Mouse (Mus musculus) neural tube, embryonic 12.5 days (tissue): ENCODE results near the gene Psmc2. TPM values are rescaled to one million over a fixed set of nuclear protein-coding genes. Genes with fewer than 3 reads are reported as not detected.

Experiments used
- ATAC-seq: fragments of 200-750 bp; cut with Nextera tagmentation; 2 replicates; pipeline ENCODE4 v1.8.0; 2017; ENCODE audit warnings: low read depth, mild to moderate bottlenecking, moderate TSS enrichment, moderate library complexity; ENCODE audit not compliant: low FRiP score
- H3K27ac ChIP-seq: fragments of 300-500 bp; sonication (generic); 2 replicates; pipeline ENCODE4 v1.5.1; 2016
- H3K27me3 ChIP-seq: fragments of 300-500 bp; sonication (generic); replicated peaks from 2 replicates; pipeline ENCODE4 v1.6.1; 2016; ENCODE audit warnings: mild to moderate bottlenecking
- H3K36me3 ChIP-seq: fragments of 300-500 bp; sonication (generic); 2 replicates; pipeline ENCODE4 v1.6.1; 2016; ENCODE audit warnings: mild to moderate bottlenecking
- H3K4me1 ChIP-seq: fragments of 300-500 bp; sonication (generic); 2 replicates; pipeline ENCODE4 v1.6.1; 2016
- H3K4me2 ChIP-seq: fragments of 300-500 bp; sonication (generic); replicated peaks from 2 replicates; pipeline ENCODE4 v1.6.1; 2016; ENCODE audit warnings: mild to moderate bottlenecking
- H3K4me3 ChIP-seq: fragments of 300-500 bp; sonication (generic); 2 replicates; pipeline ENCODE4 v1.5.1; 2016
- H3K9ac ChIP-seq: fragments of 300-500 bp; sonication (generic); 2 replicates; pipeline ENCODE4 v1.6.1; 2016; ENCODE audit warnings: mild to moderate bottlenecking
- H3K9me3 ChIP-seq: fragments of 300-500 bp; sonication (generic); 2 replicates; pipeline ENCODE4 v1.6.1; 2016; ENCODE audit warnings: mild to moderate bottlenecking
- WGBS: fragments of 180-500 bp; shearing (Covaris S2); methylation state at CpG from one replicate; pipeline ENCODE4 v1.1.7; 2016; 5-methylcytosine and 5-hydroxymethylcytosine counted together
- polyA plus RNA-seq: library from polyadenylated mRNA; unstranded; fragments of >200 nt; fragmentation: Nextera tagmentation; extraction: Ambion mirVana; gene quantifications from 2 replicates; pipeline ENCODE4 v1.2.1, GENCODE M21; 2016

Psmc2 gene
- polyA plus RNA-seq, 1 experiment from 2014 or later, result 220 TPM

DNA sequence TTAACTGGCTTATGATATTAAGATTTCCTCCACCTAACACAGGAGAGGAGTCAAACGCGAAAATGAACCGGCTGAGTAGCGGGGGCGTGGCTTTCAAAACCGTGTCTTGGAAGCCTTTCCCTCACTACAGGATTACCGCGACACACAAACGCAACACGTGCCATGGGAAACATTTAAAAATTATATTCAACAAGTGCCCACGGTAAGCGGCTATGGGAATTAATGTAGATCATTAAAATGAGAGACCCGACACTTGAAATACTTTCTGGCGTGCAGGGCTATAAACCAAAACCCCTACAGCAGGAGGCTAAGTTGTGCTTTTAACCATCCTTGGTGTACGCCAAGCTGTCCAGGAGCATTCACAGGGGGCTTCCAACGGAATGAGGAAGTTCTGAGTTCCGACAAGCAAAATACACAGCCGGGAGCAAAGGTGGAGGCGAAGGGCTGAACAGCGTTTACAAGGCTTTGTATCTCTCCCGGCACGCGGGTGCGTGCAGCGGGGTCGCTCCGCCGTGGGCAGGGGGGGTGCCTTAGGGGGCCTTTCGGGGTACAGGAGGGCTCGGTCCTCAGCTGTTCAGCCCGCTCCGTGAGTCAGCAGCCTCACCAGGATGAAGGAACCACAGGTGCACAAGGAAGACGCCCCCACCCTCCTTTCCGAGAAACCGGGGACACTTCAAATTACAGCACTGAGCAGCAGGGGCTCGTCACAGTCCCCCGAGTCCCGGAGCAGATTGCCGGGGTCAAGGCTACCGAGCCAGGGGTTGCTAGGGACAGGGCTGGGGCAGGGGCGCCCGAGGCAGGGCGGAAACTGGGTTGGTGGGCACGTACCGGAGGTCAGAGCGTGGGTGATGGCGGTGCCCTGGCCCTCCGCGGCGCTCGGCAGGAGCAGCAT, 676 bp upstream of the Psmc2 start:
- H3K9ac ChIP-seq, result peak overlapping the region; percentile 81
- peak overlapping the region; percentile 26; the same call in 1 of the 2 replicates for H3K27ac ChIP-seq
- no peaks in the 10 kb centered on the region for H3K27me3 ChIP-seq
- WGBS, result under 1% methylated on average over 51 of the region's 51 CpGs
- H3K4me1 ChIP-seq, result peaks cover 16% of the 10 kb centered on the region
- ATAC-seq, result peak; percentile 79
- peak overlapping the region; percentile 95 for H3K4me3 ChIP-seq
- peaks cover 34% of the 10 kb centered on the region for H3K36me3 ChIP-seq
- H3K4me2 ChIP-seq, result peak overlapping the region; percentile 97
- H3K9me3 ChIP-seq, result no peaks in the 10 kb centered on the region

DNA sequence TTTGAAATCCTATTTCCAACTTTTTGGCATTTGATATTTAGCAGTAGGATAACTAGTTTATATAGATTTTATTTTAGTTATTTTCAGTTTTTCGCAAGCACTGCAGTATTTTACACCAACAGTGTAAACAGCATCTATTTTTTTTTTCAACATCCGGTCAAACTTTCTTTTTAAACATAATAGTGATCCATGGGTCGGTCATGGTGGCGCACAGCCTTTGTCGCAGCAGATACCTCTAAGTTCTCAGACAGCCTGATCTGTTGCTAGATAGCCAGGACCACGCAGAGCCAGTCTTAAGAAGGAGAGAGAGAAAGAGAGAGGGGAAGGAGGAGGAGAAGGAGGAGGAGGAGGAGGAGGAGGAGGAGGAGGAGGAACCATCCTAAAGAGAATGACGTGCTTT, 693 bp downstream of the Psmc2 start:
- H3K9me3 ChIP-seq, result no peaks in the 10 kb centered on the region
- H3K4me1 ChIP-seq, result peaks cover 18% of the 10 kb centered on the region
- H3K27me3 ChIP-seq, result no peaks in the 10 kb centered on the region
- no peak overlapping the region for H3K4me3 ChIP-seq
- H3K4me2 ChIP-seq, result peak overlapping the region; percentile 76
- ATAC-seq, result no peak
- H3K27ac ChIP-seq, result no peak overlapping the region
- 78% methylated on average over 7 of the region's 7 CpGs for WGBS
- H3K36me3 ChIP-seq, result peaks cover 21% of the 10 kb centered on the region
- H3K9ac ChIP-seq, result no peak overlapping the region

DNA sequence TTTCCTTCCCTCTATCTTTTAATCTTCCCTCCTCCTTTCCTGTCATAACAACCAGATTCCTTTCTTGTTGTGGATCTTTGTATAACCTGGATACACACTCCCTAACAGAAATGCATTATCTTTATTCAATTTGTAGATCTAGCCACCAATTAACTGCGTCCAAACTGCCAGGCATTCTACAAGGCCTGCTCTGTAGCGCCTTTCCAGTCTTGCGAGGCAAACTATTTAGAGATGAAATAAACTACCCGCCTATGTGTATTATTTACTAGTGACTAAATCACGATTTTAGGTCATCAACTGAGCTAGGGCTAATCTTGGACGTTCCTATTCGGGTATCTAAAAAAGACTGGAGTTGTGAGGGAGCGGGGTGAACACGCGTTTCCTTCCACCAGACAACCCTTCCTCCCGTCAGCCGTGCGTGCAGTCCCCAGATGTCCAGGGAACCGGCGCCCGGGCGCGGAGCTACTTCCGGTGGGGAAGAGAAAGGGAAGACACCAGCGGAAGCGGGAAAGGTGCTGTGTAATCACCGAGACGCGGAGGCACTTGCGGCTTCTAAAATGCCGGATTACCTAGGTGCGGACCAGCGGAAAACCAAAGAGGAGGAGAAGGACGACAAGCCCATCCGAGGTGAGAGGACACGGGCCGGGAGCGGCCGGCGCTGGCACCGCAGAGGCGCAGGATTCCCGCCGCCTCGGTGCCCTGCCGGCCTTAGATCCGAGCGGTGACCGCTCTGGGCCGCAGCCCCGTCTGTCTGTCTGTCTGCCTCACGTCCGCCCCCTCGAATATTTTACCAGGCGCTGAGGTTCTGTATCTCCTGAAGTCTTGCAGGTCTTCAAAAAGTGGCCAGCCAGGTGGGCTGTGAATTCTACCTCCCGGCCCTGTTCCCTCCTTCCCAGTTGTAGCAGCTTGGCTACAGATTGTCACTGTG, 1.4 kb downstream of the Psmc2 start:
- peak; percentile 79 for ATAC-seq
- Histone ChIP-seq H3K36me3 (peaks cover 13% of the 10 kb centered on the region), H3K4me1 (peaks cover 18% of the 10 kb centered on the region), H3K9ac (peak overlapping the region; percentile 88), H3K27ac (peak overlapping the region; percentile 57), H3K9me3 (no peaks in the 10 kb centered on the region), H3K4me3 (peak overlapping the region; percentile 89), H3K4me2 (peak overlapping the region; percentile 76), H3K27me3 (no peaks in the 10 kb centered on the region)
- WGBS, result 3% methylated on average over 51 of the region's 51 CpGs

DNA sequence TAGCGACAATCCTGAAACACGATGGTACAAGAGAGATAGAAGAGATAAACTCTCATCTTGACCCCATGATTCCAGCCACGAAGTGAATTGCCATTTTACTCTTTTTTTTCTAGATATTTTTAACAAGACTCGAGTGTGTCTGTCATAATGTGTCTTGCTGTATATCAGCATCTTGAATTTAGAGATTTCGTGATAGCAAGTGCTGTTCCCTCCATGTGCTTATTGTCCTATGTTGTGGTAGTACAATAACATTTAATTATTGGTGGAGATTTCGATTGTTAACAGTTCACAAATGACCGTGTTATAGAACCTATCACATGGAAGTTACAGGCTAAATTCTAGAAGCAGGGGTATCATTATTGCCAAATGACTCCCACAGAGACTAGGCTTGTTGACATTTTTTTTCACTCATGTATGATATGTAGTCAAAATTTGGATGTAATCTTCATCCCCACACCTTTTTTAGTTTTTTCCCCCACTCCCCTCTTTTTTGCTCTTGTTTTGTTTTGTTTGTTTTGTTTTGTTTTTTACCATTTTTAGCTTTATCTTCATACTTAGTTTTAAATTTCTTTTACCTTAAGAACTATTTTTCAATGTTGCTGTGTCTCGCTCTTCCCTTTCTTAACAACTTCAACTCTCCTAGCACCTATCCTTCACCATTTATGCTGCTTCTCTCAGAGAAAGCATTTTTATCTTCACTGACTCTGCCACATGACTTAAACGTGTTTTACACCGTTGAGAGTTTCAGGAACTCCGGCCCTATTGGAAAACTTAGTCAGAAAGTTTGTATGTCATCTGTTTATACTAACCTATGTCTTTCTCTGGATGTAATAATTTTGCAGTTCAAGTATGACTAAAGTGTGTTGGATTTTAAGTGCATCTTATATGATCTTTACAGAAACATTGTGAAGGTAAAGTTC, 2.4 kb downstream of the Psmc2 start:
- WGBS, result 40% methylated on average over 11 of the region's 11 CpGs
- Histone ChIP-seq H3K4me3 (peak overlapping the region; percentile 89), H3K4me1 (peaks cover 18% of the 10 kb centered on the region), H3K9me3 (no peaks in the 10 kb centered on the region), H3K27ac (no peak overlapping the region), H3K27me3 (no peaks in the 10 kb centered on the region), H3K9ac (peak overlapping the region; percentile 88), H3K4me2 (peak overlapping the region; percentile 76), H3K36me3 (peaks cover 11% of the 10 kb centered on the region)
- no peak for ATAC-seq

DNA sequence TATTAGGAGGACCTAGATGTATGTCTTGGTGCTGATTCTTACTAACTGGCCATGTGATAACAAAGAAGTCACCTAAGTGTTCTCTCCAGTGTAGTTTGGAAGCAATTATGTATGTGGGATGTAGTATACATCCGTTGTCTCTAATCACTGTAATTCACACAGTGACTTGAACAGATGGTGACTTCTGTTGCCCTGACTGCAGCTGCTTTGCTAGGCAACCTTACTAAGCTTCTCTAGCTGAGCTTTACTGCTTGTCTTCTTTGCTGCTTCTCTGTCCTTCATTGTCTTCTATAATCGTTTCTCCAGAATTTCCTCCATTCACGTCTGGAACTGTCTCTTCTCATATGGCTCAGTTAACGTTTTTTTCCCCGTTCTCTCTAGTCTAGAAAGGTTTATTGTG, 4.0 kb downstream of the Psmc2 start:
- Histone ChIP-seq H3K4me3 (no peak overlapping the region), H3K27ac (no peak overlapping the region), H3K9me3 (no peaks in the 10 kb centered on the region), H3K27me3 (no peaks in the 10 kb centered on the region), H3K4me2 (peak overlapping the region; percentile 24; the same call in 1 of the 2 replicates), H3K9ac (no peak overlapping the region), H3K4me1 (peaks cover 18% of the 10 kb centered on the region), H3K36me3 (peaks cover 7% of the 10 kb centered on the region)
- ATAC-seq, result no peak
- WGBS, result 66% methylated on average over 5 of the region's 5 CpGs

DNA sequence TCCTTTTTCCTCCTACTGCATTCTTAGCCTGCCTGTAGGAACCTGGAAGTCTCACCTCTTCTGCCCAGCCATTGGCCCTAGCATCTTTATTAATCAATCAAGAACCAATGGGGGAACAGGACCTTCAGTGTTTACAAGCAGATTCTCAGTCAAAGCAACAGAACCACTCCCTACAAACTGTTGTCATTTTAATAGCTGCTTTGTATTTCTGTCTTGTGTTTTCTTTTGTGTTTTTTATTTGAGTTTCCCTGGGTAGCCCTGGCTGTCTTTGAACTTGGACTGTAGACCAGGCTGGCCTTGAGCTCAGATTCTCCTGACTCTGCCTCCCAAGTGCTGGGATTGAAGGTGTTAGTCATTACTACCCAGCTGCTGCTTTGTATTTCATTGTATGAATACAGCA, 7.1 kb downstream of the Psmc2 start:
- Histone ChIP-seq H3K4me1 (peaks cover 18% of the 10 kb centered on the region), H3K27me3 (no peaks in the 10 kb centered on the region), H3K9ac (no peak overlapping the region), H3K27ac (no peak overlapping the region), H3K4me3 (no peak overlapping the region), H3K4me2 (no peak overlapping the region), H3K9me3 (no peaks in the 10 kb centered on the region), H3K36me3 (peaks cover 25% of the 10 kb centered on the region)
- no peak for ATAC-seq

DNA sequence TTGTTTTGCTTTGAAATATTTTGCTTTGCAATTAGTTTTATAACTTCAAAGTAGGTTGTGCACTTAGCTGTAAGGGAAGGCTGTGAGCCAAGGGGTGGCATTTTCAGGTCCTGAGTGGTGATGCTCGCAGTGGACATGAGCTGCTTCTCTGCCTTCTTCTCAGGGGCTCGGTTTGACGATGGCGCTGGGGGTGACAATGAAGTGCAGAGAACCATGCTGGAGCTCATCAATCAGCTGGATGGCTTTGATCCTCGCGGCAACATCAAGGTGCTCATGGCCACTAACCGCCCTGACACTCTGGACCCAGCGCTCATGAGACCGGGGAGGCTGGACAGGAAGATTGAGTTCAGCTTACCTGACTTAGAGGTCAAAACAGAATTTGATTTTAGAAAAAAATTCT, 17.8 kb downstream of the Psmc2 start:
- no peaks in the 10 kb centered on the region for H3K9me3 ChIP-seq
- 89% methylated on average over 9 of the region's 9 CpGs for WGBS
- H3K4me1 ChIP-seq, result no peaks in the 10 kb centered on the region
- H3K27ac ChIP-seq, result no peak overlapping the region
- no peak overlapping the region for H3K4me3 ChIP-seq
- no peak overlapping the region for H3K4me2 ChIP-seq
- no peaks in the 10 kb centered on the region for H3K27me3 ChIP-seq
- ATAC-seq, result no peak
- H3K9ac ChIP-seq, result no peak overlapping the region
- peaks cover 56% of the 10 kb centered on the region for H3K36me3 ChIP-seq

DNA sequence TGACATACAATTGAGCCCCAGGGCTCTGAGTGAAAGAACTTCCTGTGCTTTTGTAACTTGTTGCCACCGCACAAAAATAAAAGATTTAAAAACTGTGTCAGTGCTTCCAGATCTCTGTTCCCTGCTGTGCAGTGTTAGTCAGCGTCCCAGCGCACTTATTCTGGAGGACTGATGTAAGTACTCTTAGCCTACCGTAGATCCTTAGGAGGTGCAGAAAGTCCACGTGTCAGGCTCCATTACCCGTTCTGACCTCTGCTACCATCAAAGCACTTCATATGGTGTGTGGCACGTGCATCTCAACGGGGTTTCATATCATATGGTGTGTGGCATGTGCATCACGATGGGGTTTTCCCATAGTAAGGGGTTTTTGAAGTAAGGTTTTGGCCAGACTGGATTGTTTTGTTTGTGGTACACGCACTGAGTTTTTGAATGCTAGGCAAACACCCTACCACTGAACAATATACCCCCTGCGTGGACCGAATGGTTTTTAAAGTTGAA, 18.7 kb downstream of the Psmc2 start:
- H3K9me3 ChIP-seq, result no peaks in the 10 kb centered on the region
- H3K4me3 ChIP-seq, result no peak overlapping the region
- whole genome bisulfite sequencing, result 84% methylated on average over 12 of the region's 12 CpGs
- no peak overlapping the region for H3K9ac ChIP-seq
- H3K27me3 ChIP-seq, result no peaks in the 10 kb centered on the region
- ATAC-seq, result no peak
- H3K4me1 ChIP-seq, result no peaks in the 10 kb centered on the region
- H3K4me2 ChIP-seq, result no peak overlapping the region
- no peak overlapping the region for H3K27ac ChIP-seq
- H3K36me3 ChIP-seq, result peaks cover 51% of the 10 kb centered on the region

DNA sequence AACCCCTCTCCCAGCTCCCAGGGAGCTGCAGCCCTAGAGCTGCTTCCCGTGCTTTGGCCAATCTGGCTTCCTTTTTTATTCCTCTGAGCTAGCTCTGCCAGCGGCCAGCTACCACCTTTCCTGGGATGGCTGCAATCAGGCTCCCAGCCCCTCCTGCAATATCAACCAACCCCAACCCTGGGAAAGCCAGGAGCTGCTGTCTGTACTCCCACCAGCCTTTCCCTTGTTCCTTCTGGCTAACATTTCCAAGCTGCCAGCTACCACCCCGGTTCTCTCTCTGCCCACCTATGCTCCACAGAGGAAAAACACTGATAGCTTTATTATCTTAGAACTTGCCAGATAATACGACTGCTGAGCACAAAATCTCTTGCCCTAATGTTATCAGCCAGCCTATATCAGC, 19.8 kb downstream of the Psmc2 start:
- no peak overlapping the region for H3K4me3 ChIP-seq
- no peaks in the 10 kb centered on the region for H3K9me3 ChIP-seq
- H3K27me3 ChIP-seq, result no peaks in the 10 kb centered on the region
- H3K4me2 ChIP-seq, result no peak overlapping the region
- H3K4me1 ChIP-seq, result no peaks in the 10 kb centered on the region
- no peak for ATAC-seq
- peaks cover 42% of the 10 kb centered on the region for H3K36me3 ChIP-seq
- no peak overlapping the region for H3K27ac ChIP-seq
- no peak overlapping the region for H3K9ac ChIP-seq
- 83% methylated on average over 4 of the region's 4 CpGs for WGBS

DNA sequence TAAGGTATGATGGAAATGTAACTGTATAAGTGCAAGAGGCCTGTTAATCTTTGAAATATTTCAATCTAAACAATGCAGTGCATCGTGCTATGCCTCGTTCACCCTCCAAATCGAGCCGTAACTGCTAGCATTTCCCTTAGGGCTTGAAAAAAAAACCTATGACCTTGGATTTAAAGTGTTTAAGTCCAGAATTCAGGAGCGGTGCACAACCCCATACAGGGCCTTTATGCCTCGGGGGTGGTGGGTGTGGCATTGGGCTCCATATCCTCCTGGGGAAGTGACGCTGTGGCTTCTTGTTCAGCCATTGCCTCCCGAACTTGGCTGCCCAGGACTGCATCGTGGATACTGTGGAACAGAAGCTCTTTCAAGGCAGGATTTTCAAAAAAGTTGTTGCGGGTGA, 25.8 kb downstream of the Psmc2 start:
- H3K4me1 ChIP-seq, result no peaks in the 10 kb centered on the region
- no peak overlapping the region for H3K9ac ChIP-seq
- 80% methylated on average over 10 of the region's 10 CpGs for WGBS
- H3K9me3 ChIP-seq, result no peaks in the 10 kb centered on the region
- H3K36me3 ChIP-seq, result no peaks in the 10 kb centered on the region
- no peaks in the 10 kb centered on the region for H3K27me3 ChIP-seq
- H3K4me2 ChIP-seq, result no peak overlapping the region
- H3K27ac ChIP-seq, result no peak overlapping the region
- no peak for ATAC-seq
- no peak overlapping the region for H3K4me3 ChIP-seq

DNA sequence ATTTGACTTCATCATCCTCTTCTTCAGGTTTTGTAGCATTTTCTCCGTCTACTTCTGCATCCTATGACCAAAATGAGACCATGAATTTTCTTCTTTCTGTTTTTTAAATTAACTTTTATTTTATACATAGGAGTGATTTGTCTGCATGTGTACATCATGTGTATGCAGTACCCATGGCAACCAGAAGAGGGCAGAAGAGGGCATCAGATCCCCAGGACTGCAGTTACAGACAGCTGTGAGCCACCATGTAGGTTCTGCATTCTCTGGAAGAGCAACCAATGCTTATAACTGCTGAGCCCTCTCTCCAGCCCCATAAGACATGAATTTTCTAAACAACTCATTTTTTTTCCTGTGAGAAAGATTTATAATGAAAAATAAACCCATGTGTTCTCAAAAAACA, 28.9 kb downstream of the Psmc2 start:
- Histone ChIP-seq H3K4me2 (no peak overlapping the region), H3K36me3 (no peaks in the 10 kb centered on the region), H3K4me1 (no peaks in the 10 kb centered on the region), H3K9ac (no peak overlapping the region), H3K27ac (no peak overlapping the region), H3K4me3 (no peak overlapping the region), H3K27me3 (no peaks in the 10 kb centered on the region), H3K9me3 (no peaks in the 10 kb centered on the region)
- ATAC-seq, result no peak
- WGBS, result 46% methylated on average over 1 of the region's 1 CpGs
